Mouse (Mus musculus) bone marrow, adult 2 months (tissue): ENCODE measurements at regions not wholly inside any gene's neighbourhood (a gene's known extent, or its start where the extent isn't known, plus 50 kb on each side); places are given as distances from the start of the nearest gene placed in this dataset.

Experiments
- CTCF ChIP-seq: fragments of 200-500 bp; IDR thresholded peaks from 2 replicates; pipeline ENCODE4 v1.5.1; 2011; ENCODE audit warnings: low read length, control low read depth; ENCODE audit not compliant: control insufficient read depth, insufficient read depth
- POLR2A ChIP-seq: fragments of 200-500 bp; IDR thresholded peaks from 2 replicates; pipeline ENCODE4 v1.6.1; 2011; ENCODE audit warnings: low read depth, mild to moderate bottlenecking, control low read depth, low read length, borderline replicate concordance; ENCODE audit not compliant: control insufficient read depth

DNA sequence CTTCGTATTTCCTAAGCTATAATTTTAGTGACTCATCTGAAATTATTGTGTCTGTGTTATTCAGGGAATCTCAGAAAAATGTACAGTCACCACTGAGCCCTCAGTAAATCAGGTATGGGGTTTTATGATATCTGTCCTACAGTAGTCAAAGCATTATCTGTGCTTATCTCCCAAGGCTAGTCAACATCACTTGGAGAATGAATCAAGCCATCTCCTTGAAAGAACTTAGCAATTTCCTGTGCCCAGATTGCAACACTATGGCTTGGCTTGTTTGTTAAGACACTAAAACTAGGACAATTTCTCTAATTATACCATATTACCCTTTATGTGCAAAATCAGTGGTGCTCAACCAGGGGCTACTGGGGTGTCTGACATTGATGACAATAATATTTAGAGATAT, 58.9 kb upstream of the Pdc start:
- TF ChIP-seq CTCF: no peak
- no peak for TF ChIP-seq POLR2A
